Mouse (Mus musculus): ENCODE measurements around the gene Alox12. TPM values are rescaled to one million over a fixed set of nuclear protein-coding genes. Genes with fewer than 3 reads are reported as not detected.

Gene Alox12
- total and polyA plus RNA-seq, 3 experiments, result 0.02 to 0.11 TPM; not detected in 1

GRCm38 (mm10) chr11:70234037-70234436 lies 21.1 kb downstream of the Alox12 start:
- no peak overlapping the region for H3K4me3 ChIP-seq (ENCODE audit: low read depth, low read length)
- H3K9me3 ChIP-seq (replicated peaks), result no peaks in the 10 kb centered on the region
- H3K27me3 ChIP-seq (ENCODE audit: insufficient read depth, low read length), result peaks cover 14% of the 10 kb centered on the region
- TF ChIP-seq GATA2 (IDR thresholded peaks at IDR 0.05; ENCODE audit: borderline replicate concordance, low read depth, low read length), result no peak
- TF ChIP-seq POLR2AphosphoS5 (IDR thresholded peaks at IDR 0.05; ENCODE audit: insufficient replicate concordance, low read depth, low read length), result no peak
- no peak for TF ChIP-seq GATA1 (IDR thresholded peaks at IDR 0.05; ENCODE audit: borderline replicate concordance, low read length)
- TF ChIP-seq CTCF (IDR thresholded peaks at IDR 0.05; ENCODE audit: low read depth, low read length), result no peak
- no peak for TF ChIP-seq TAL1 (conservative IDR thresholded peaks at IDR 0.05; ENCODE audit: low read depth, low read length)
- H3K36me3 ChIP-seq (replicated peaks), result peaks cover 34% of the 10 kb centered on the region
- ATAC-seq (ENCODE audit: extremely low read depth, insufficient number of reproducible peaks, low FRiP score, poor library complexity, severe bottlenecking) (no peak), DNase-seq (ENCODE audit: low spot score) (no peak)
- H3K4me1 ChIP-seq (ENCODE audit: insufficient read depth, low read depth, low read length), result peaks cover 79% of the 10 kb centered on the region

- peaks cover 75% of the 10 kb centered on the region for H3K4me1 ChIP-seq (ENCODE audit: insufficient read depth, low read depth, low read length)
- TF ChIP-seq GATA1 (IDR thresholded peaks at IDR 0.05; ENCODE audit: borderline replicate concordance, low read length) (no peak), CTCF (IDR thresholded peaks at IDR 0.05; ENCODE audit: low read depth, low read length) (no peak), POLR2AphosphoS5 (IDR thresholded peaks at IDR 0.05; ENCODE audit: insufficient replicate concordance, low read depth, low read length) (no peak), TAL1 (conservative IDR thresholded peaks at IDR 0.05; ENCODE audit: low read depth, low read length) (no peak), GATA2 (IDR thresholded peaks at IDR 0.05; ENCODE audit: borderline replicate concordance, low read depth, low read length) (no peak)
- no peaks in the 10 kb centered on the region for H3K9me3 ChIP-seq (replicated peaks)
- DNase-seq (ENCODE audit: low spot score) (no peak), ATAC-seq (ENCODE audit: extremely low read depth, insufficient number of reproducible peaks, low FRiP score, poor library complexity, severe bottlenecking) (no peak)
- peaks cover 31% of the 10 kb centered on the region for H3K36me3 ChIP-seq (replicated peaks)
- peaks cover 24% of the 10 kb centered on the region for H3K27me3 ChIP-seq (ENCODE audit: insufficient read depth, low read length)
- no peak overlapping the region; the same call in 1 of the 2 replicates for H3K4me3 ChIP-seq (ENCODE audit: low read depth, low read length)
Observed at GRCm38 (mm10) chr11:70233016-70233415, 22.1 kb downstream of the Alox12 start.

DNA sequence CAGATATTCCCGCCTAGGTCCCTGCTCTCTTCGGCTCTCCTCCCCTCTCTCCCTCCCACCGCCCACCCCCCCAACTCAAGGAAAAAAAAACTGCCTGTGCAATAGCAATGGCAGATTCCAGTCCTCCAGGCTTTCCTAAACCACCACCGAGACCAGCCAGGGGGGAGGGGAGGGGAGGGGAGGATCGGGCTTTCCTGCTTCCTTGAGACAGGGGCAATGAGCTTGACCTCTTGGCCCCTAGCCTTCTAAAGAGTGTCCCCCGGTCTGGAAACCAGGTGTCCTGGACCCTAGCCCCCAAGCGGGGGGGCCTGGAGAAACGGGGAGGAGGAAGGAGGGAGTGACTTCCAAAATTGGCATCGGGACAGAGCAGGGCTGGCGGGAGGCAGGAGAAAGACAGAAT lies 22.6 kb downstream of the Alox12 start:
- H3K4me3 ChIP-seq (ENCODE audit: low read depth, low read length), result peak overlapping the region; percentile 16; the same call in 1 of the 2 replicates
- ATAC-seq (ENCODE audit: extremely low read depth, insufficient number of reproducible peaks, low FRiP score, poor library complexity, severe bottlenecking), result no peak
- H3K4me1 ChIP-seq (ENCODE audit: insufficient read depth, low read depth, low read length), result peaks cover 75% of the 10 kb centered on the region
- H3K27me3 ChIP-seq (ENCODE audit: insufficient read depth, low read length), result peaks cover 25% of the 10 kb centered on the region
- peaks cover 29% of the 10 kb centered on the region for H3K36me3 ChIP-seq (replicated peaks)
- no peak for DNase-seq (ENCODE audit: low spot score)
- TF ChIP-seq POLR2AphosphoS5 (IDR thresholded peaks at IDR 0.05; ENCODE audit: insufficient replicate concordance, low read depth, low read length) (no peak), CTCF (IDR thresholded peaks at IDR 0.05; ENCODE audit: low read depth, low read length) (no peak), GATA1 (IDR thresholded peaks at IDR 0.05; ENCODE audit: borderline replicate concordance, low read length) (no peak), TAL1 (conservative IDR thresholded peaks at IDR 0.05; ENCODE audit: low read depth, low read length) (no peak), GATA2 (IDR thresholded peaks at IDR 0.05; ENCODE audit: borderline replicate concordance, low read depth, low read length) (no peak)
- no peaks in the 10 kb centered on the region for H3K9me3 ChIP-seq (replicated peaks)

DNA sequence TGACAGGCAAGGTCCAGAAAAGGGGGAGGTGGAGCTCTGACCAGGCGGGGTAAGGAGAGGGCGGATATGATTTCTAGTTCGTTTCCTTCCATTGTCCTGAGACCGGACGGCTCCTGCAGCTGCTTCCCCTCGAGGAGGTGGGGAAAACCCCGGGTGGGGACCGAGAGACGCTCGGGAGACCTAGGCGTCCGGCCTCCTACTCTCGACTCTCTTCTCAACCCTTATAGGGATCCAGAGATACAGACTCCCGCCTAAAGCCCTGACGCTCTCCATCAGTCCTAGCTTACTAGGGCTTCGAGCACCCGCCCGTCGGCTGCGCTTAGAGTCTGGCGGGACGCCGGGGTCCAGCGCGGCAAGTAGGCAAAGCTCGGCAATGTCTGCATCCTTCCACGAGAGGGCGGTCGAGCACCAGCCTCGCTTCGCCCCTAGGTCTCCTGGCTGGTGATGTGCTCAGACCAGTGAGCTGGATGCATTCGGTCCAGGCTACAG lies 24.9 kb downstream of the Alox12 start:
- ATAC-seq (ENCODE audit: extremely low read depth, insufficient number of reproducible peaks, low FRiP score, poor library complexity, severe bottlenecking) (peak; percentile 63), DNase-seq (ENCODE audit: low spot score) (peak; percentile 78)
- H3K36me3 ChIP-seq (replicated peaks), result peaks cover 14% of the 10 kb centered on the region
- peaks cover 59% of the 10 kb centered on the region for H3K4me1 ChIP-seq (ENCODE audit: insufficient read depth, low read depth, low read length)
- H3K4me3 ChIP-seq (ENCODE audit: low read depth, low read length), result peak overlapping the region; percentile 55; the same call in 1 of the 2 replicates
- peaks cover 27% of the 10 kb centered on the region for H3K27me3 ChIP-seq (ENCODE audit: insufficient read depth, low read length)
- TF ChIP-seq GATA1 (IDR thresholded peaks at IDR 0.05; ENCODE audit: borderline replicate concordance, low read length) (no peak), CTCF (IDR thresholded peaks at IDR 0.05; ENCODE audit: low read depth, low read length) (peak; percentile 94)
- H3K9me3 ChIP-seq (replicated peaks), result no peaks in the 10 kb centered on the region

GRCm38 (mm10) chr11:70229260-70230010 lies 25.7 kb downstream of the Alox12 start, which contains the start of gene Bcl6b:
Gene Bcl6b (minus strand): TSS chr11:70229798.
- Histone ChIP-seq H3K9me3 (replicated peaks) (no peaks in the 10 kb centered on the region), H3K36me3 (replicated peaks) (peaks cover 6% of the 10 kb centered on the region), H3K27me3 (ENCODE audit: insufficient read depth, low read length) (peaks cover 27% of the 10 kb centered on the region), H3K4me3 (ENCODE audit: low read depth, low read length) (peak within 1 kb of the TSS; percentile 55; the same call in 1 of the 2 replicates), H3K4me1 (ENCODE audit: insufficient read depth, low read depth, low read length) (peaks cover 50% of the 10 kb centered on the region)
- ATAC-seq (ENCODE audit: extremely low read depth, insufficient number of reproducible peaks, low FRiP score, poor library complexity, severe bottlenecking) (no peak), DNase-seq (ENCODE audit: low spot score) (no peak)
- TF ChIP-seq CTCF (IDR thresholded peaks at IDR 0.05; ENCODE audit: low read depth, low read length) (no peak), TAL1 (conservative IDR thresholded peaks at IDR 0.05; ENCODE audit: low read depth, low read length) (no peak), GATA1 (IDR thresholded peaks at IDR 0.05; ENCODE audit: borderline replicate concordance, low read length) (no peak), POLR2AphosphoS5 (IDR thresholded peaks at IDR 0.05; ENCODE audit: insufficient replicate concordance, low read depth, low read length) (no peak), GATA2 (IDR thresholded peaks at IDR 0.05; ENCODE audit: borderline replicate concordance, low read depth, low read length) (no peak)

- TF ChIP-seq GATA1 (IDR thresholded peaks at IDR 0.05; ENCODE audit: borderline replicate concordance, low read length), result no peak
- TF ChIP-seq CTCF (IDR thresholded peaks at IDR 0.05; ENCODE audit: low read depth, low read length), result no peak
- no peak for TF ChIP-seq TAL1 (conservative IDR thresholded peaks at IDR 0.05; ENCODE audit: low read depth, low read length)
- no peak for TF ChIP-seq GATA2 (IDR thresholded peaks at IDR 0.05; ENCODE audit: borderline replicate concordance, low read depth, low read length)
- TF ChIP-seq POLR2AphosphoS5 (IDR thresholded peaks at IDR 0.05; ENCODE audit: insufficient replicate concordance, low read depth, low read length), result no peak
Observed at GRCm38 (mm10) chr11:70228828-70229227, 26.3 kb downstream of the Alox12 start.

More at GRCm38 (mm10) chr11:70228828-70229227, 26.3 kb downstream of the Alox12 start:
- Histone ChIP-seq H3K4me1 (ENCODE audit: insufficient read depth, low read depth, low read length) (peaks cover 48% of the 10 kb centered on the region), H3K27me3 (ENCODE audit: insufficient read depth, low read length) (peaks cover 27% of the 10 kb centered on the region), H3K4me3 (ENCODE audit: low read depth, low read length) (no peak overlapping the region), H3K9me3 (replicated peaks) (no peaks in the 10 kb centered on the region), H3K36me3 (replicated peaks) (peaks cover 5% of the 10 kb centered on the region)
- ATAC-seq (ENCODE audit: extremely low read depth, insufficient number of reproducible peaks, low FRiP score, poor library complexity, severe bottlenecking) (no peak), DNase-seq (ENCODE audit: low spot score) (no peak)

Data from G1E (cell line).